Mouse (Mus musculus): ENCODE measurements around the gene Numa1. TPM values are rescaled to one million over a fixed set of nuclear protein-coding genes. Genes with fewer than 3 reads are reported as not detected.
"Not testable (repeated sequence)": the region's sequence is repeated elsewhere in the genome, so short reads cannot be mapped to it uniquely, and the experiment has no call there.

Numa1 gene
- polyA plus RNA-seq, 1 experiment = 71.4 TPM

GRCm38 (mm10) chr7:101982735-101983134 is 48.8 kb downstream of the Numa1 start:
- no peak for DNase-seq (ENCODE audit: low read depth)

GRCm38 (mm10) chr7:101985081-101985480 is 51.2 kb downstream of the Numa1 start:
- no peak for DNase-seq (ENCODE audit: low read depth)

- DNase-seq (ENCODE audit: low read depth) = no peak
Observed at GRCm38 (mm10) chr7:101994241-101994640, 60.3 kb downstream of the Numa1 start.

GRCm38 (mm10) chr7:101998194-101998927 is 64.5 kb downstream of the Numa1 start:
- DNase-seq (ENCODE audit: low read depth) = no peak

GRCm38 (mm10) chr7:101999461-102000151 is 65.7 kb downstream of the Numa1 start:
- DNase-seq (ENCODE audit: low read depth) = no peak

- no peak for DNase-seq (ENCODE audit: low read depth)
Observed at GRCm38 (mm10) chr7:102000296-102000695, 66.4 kb downstream of the Numa1 start.

- DNase-seq (ENCODE audit: low read depth) = peak; percentile 42
Observed at GRCm38 (mm10) chr7:102000921-102001630, 67.2 kb downstream of the Numa1 start.

GRCm38 (mm10) chr7:102006520-102006919 is 72.6 kb downstream of the Numa1 start:
- DNase-seq (ENCODE audit: low read depth) = no peak

GRCm38 (mm10) chr7:102011855-102012254 is 77.9 kb downstream of the Numa1 start:
- DNase-seq (ENCODE audit: low read depth) = no peak

- no peak for DNase-seq (ENCODE audit: low read depth)
Observed at GRCm38 (mm10) chr7:102013416-102013815, 79.5 kb downstream of the Numa1 start.

- DNase-seq (ENCODE audit: low read depth) = no peak
Observed at GRCm38 (mm10) chr7:102014995-102015394, 81.1 kb downstream of the Numa1 start.

GRCm38 (mm10) chr7:102016936-102017335 is 83.0 kb downstream of the Numa1 start:
- DNase-seq (ENCODE audit: low read depth) = no peak

GRCm38 (mm10) chr7:102017452-102017851 is 83.5 kb downstream of the Numa1 start:
- no peak for DNase-seq (ENCODE audit: low read depth)

GRCm38 (mm10) chr7:102018034-102018433 is 84.1 kb downstream of the Numa1 start:
- DNase-seq (ENCODE audit: low read depth) = no peak

GRCm38 (mm10) chr7:102018590-102018989 is 84.7 kb downstream of the Numa1 start, which contains the start of gene Il18bp:
Il18bp (minus strand) TSS chr7:102018690.
- no peak for DNase-seq (ENCODE audit: low read depth)

GRCm38 (mm10) chr7:102019362-102019761 is 85.5 kb downstream of the Numa1 start:
- DNase-seq (ENCODE audit: low read depth) = no peak

- not testable (repeated sequence) for DNase-seq (ENCODE audit: low read depth)
Observed at GRCm38 (mm10) chr7:102020934-102021333, 87.0 kb downstream of the Numa1 start.

- no peak for DNase-seq (ENCODE audit: low read depth)
Observed at GRCm38 (mm10) chr7:102023821-102024220, 89.9 kb downstream of the Numa1 start.

- DNase-seq (ENCODE audit: low read depth) = no peak
Observed at GRCm38 (mm10) chr7:102025187-102026119, 91.5 kb downstream of the Numa1 start.

- no peak for DNase-seq (ENCODE audit: low read depth)
Observed at GRCm38 (mm10) chr7:102034904-102035303, 101.0 kb downstream of the Numa1 start.

- DNase-seq (ENCODE audit: low read depth) = peak; percentile 40
Observed at GRCm38 (mm10) chr7:102035534-102035933, 101.6 kb downstream of the Numa1 start.
